Mouse (Mus musculus): ENCODE results near the gene Krt84.

DNA sequence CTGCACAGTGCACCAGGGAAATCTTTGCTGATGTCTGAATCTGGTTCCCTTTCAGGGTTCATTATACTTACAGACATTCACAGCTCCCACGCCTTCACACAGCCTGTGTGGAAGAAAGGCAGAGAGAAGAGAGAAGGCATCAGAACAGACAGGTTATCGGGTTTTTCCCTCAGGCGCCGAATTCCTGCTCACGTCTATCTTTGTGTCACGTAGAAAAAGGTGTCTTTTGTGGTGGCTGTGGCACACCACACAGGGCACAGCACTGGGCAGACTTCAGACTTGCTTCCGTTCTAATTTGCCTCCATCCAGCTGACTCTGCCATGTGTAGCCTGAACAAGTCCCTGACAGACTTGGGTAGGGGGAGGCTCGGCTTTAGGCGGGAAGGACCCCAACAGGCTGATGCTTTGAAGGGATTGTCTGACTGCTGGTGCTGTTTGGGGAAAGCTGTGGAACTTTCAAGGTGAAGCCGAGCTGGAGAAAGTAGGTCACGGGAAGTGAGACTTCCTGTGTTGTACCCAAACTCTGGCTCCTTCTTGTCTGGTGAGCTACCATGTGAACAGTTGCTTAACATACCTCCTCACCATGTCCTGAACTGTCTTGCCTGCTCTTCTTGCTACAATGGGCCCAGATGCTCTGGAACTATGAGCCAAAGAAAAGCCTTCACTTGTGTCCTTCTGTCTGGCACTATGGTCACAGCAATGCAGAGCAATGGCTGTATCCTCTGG is 46.5 kb downstream of the Krt84 start:
- TF ChIP-seq POLR2A (IDR thresholded peaks at IDR 0.05; ENCODE audit: low read depth, low read length), result no peak
- no peak for TF ChIP-seq CTCF (IDR thresholded peaks at IDR 0.05; ENCODE audit: extremely low read depth, insufficient read length, insufficient replicate concordance, low read depth, low read length)
